Mouse (Mus musculus): Measurements from ENCODE around the gene Foxa2. TPM values are rescaled to one million over a fixed set of nuclear protein-coding genes. Genes with fewer than 3 reads are reported as not detected.

Foxa2 gene
- total and polyA plus RNA-seq, 2 experiments from 2014 or later: not detected

GRCm38 (mm10) chr2:148045937-148046798 is 601 bp downstream of the Foxa2 start:
- Histone ChIP-seq H3K27ac (ENCODE audit: low read depth) (no peak overlapping the region), H3K4me3 (ENCODE audit: low read depth, low read length) (peak overlapping the region; percentile 46), H3K27me3 (ENCODE audit: control insufficient read depth, insufficient read depth, low read length) (peaks cover 99% of the 10 kb centered on the region), H3K4me1 (ENCODE audit: control insufficient read depth, insufficient read depth) (no peaks in the 10 kb centered on the region; the same call in 1 of the 2 replicates), H3K36me3 (replicated peaks; ENCODE audit: control insufficient read depth, insufficient read depth, low read length) (no peaks in the 10 kb centered on the region), H3K9me3 (replicated peaks; ENCODE audit: control insufficient read depth, low read length) (no peaks in the 10 kb centered on the region), H3K9ac (replicated peaks; ENCODE audit: low read depth, low read length) (no peak overlapping the region), H3K4me2 (ENCODE audit: low read depth, low read length) (peak overlapping the region; percentile 64)
- WGBS: under 1% methylated on average over 63 of the region's 65 CpGs
- no peak for TF ChIP-seq CTCF (IDR thresholded peaks at IDR 0.05; ENCODE audit: low read depth)
- TF ChIP-seq EP300 (IDR thresholded peaks at IDR 0.05; ENCODE audit: low read depth): no peak
- DNase-seq (ENCODE audit: low spot score) (no peak), ATAC-seq (ENCODE audit: insufficient read depth, low read depth) (no peak)

- DNase-seq (ENCODE audit: low spot score) (no peak), ATAC-seq (ENCODE audit: insufficient read depth, low read depth) (no peak)
- Histone ChIP-seq H3K27ac (ENCODE audit: low read depth) (no peak overlapping the region), H3K9me3 (replicated peaks; ENCODE audit: control insufficient read depth, low read length) (no peaks in the 10 kb centered on the region), H3K4me2 (ENCODE audit: low read depth, low read length) (peak overlapping the region; percentile 64), H3K4me1 (ENCODE audit: control insufficient read depth, insufficient read depth) (no peaks in the 10 kb centered on the region; the same call in 1 of the 2 replicates), H3K27me3 (ENCODE audit: control insufficient read depth, insufficient read depth, low read length) (peaks cover 99% of the 10 kb centered on the region), H3K9ac (replicated peaks; ENCODE audit: low read depth, low read length) (no peak overlapping the region), H3K4me3 (ENCODE audit: low read depth, low read length) (peak overlapping the region; percentile 46), H3K36me3 (replicated peaks; ENCODE audit: control insufficient read depth, insufficient read depth, low read length) (no peaks in the 10 kb centered on the region)
- no peak for TF ChIP-seq EP300 (IDR thresholded peaks at IDR 0.05; ENCODE audit: low read depth)
- WGBS: 1% methylated on average over 25 of the region's 25 CpGs
These were observed 1.2 kb downstream of the Foxa2 start for GRCm38 (mm10) chr2:148045543-148045936.

GRCm38 (mm10) chr2:148044877-148045539 is 1.8 kb downstream of the Foxa2 start:
- H3K9ac ChIP-seq (replicated peaks; ENCODE audit: low read depth, low read length): no peak overlapping the region

GRCm38 (mm10) chr2:148043976-148044876 is 2.5 kb downstream of the Foxa2 start:
- no peaks in the 10 kb centered on the region for H3K9me3 ChIP-seq (replicated peaks; ENCODE audit: control insufficient read depth, low read length)
- H3K4me1 ChIP-seq (ENCODE audit: control insufficient read depth, insufficient read depth): no peaks in the 10 kb centered on the region; the same call in 1 of the 2 replicates
- H3K27me3 ChIP-seq (ENCODE audit: control insufficient read depth, insufficient read depth, low read length): peaks cover 100% of the 10 kb centered on the region
- TF ChIP-seq CTCF (IDR thresholded peaks at IDR 0.05; ENCODE audit: low read depth): no peak
- no peak for TF ChIP-seq EP300 (IDR thresholded peaks at IDR 0.05; ENCODE audit: low read depth)
- peak overlapping the region; percentile 46 for H3K4me3 ChIP-seq (ENCODE audit: low read depth, low read length)
- no peak overlapping the region for H3K27ac ChIP-seq (ENCODE audit: low read depth)
- ATAC-seq (ENCODE audit: insufficient read depth, low read depth): no peak
- peak overlapping the region; percentile 64 for H3K4me2 ChIP-seq (ENCODE audit: low read depth, low read length)
- WGBS: 4% methylated on average over 71 of the region's 71 CpGs
- no peak for DNase-seq (ENCODE audit: low spot score)
- H3K36me3 ChIP-seq (replicated peaks; ENCODE audit: control insufficient read depth, insufficient read depth, low read length): no peaks in the 10 kb centered on the region
- no peak overlapping the region for H3K9ac ChIP-seq (replicated peaks; ENCODE audit: low read depth, low read length)

More at GRCm38 (mm10) chr2:148044877-148045539, 1.8 kb downstream of the Foxa2 start:
- Histone ChIP-seq H3K9me3 (replicated peaks; ENCODE audit: control insufficient read depth, low read length) (no peaks in the 10 kb centered on the region), H3K36me3 (replicated peaks; ENCODE audit: control insufficient read depth, insufficient read depth, low read length) (no peaks in the 10 kb centered on the region), H3K27ac (ENCODE audit: low read depth) (no peak overlapping the region), H3K4me1 (ENCODE audit: control insufficient read depth, insufficient read depth) (no peaks in the 10 kb centered on the region; the same call in 1 of the 2 replicates), H3K27me3 (ENCODE audit: control insufficient read depth, insufficient read depth, low read length) (peaks cover 100% of the 10 kb centered on the region), H3K4me3 (ENCODE audit: low read depth, low read length) (peak overlapping the region; percentile 46), H3K4me2 (ENCODE audit: low read depth, low read length) (peak overlapping the region; percentile 64)
- ATAC-seq (ENCODE audit: insufficient read depth, low read depth) (no peak), DNase-seq (ENCODE audit: low spot score) (no peak)
- WGBS: 1% methylated on average over 26 of the region's 26 CpGs
- TF ChIP-seq CTCF (IDR thresholded peaks at IDR 0.05; ENCODE audit: low read depth): no peak
- TF ChIP-seq EP300 (IDR thresholded peaks at IDR 0.05; ENCODE audit: low read depth): no peak
